Mouse (Mus musculus) gastrocnemius, postnatal 10 days (tissue): ENCODE measurements around the gene Gm7138. TPM values are rescaled to one million over a fixed set of nuclear protein-coding genes. Genes with fewer than 3 reads are reported as not detected.
"Not testable (repeated sequence)": the region's sequence is repeated elsewhere in the genome, so short reads cannot be mapped to it uniquely, and the experiment has no call there.

ENCODE experiments used
- DNase-seq: peaks from one replicate; pipeline ENCODE4 v3.0.0; 2021; ENCODE audit warnings: mixed read lengths
- long read RNA-seq, 2 experiments: library from polyadenylated mRNA; stranded (forward); transcript quantifications; one replicate each; pipeline ENCODE4 v2.0.0; 2021
- total RNA-seq, 2 experiments: library from RNA; stranded (reverse); gene quantifications; 2 replicates each; pipeline ENCODE4 v1.2.3; 2021

Gene Gm7138
- total RNA-seq: not detected
- long read RNA-seq, experiment 1: 0 reads
- long read RNA-seq, experiment 2: 0 reads

DNA sequence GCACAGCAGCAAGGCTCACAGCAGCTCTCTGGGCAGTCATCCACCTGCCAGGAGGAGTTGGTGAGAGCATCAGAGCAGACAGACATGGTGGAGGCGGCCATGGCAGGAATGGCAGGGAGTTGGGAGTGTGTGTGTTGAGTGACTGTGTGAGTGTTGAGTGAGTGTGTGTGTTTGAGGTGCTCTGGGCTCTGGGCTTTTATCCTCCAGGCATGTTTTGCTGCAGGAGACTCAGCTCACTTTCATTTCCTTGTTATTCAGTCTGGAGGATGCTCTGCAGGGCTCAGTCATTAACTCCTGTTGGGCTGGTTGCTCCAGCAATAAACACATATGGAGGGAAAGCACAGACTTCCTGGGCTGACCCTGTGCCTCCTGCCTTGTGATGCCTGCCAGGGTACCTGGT lies at the start of gene Gm7138:
Gene Gm7138, minus strand, starts transcription at position 101 of the 400 bp plus-strand sequence.
- DNase-seq: not testable (repeated sequence)

DNA sequence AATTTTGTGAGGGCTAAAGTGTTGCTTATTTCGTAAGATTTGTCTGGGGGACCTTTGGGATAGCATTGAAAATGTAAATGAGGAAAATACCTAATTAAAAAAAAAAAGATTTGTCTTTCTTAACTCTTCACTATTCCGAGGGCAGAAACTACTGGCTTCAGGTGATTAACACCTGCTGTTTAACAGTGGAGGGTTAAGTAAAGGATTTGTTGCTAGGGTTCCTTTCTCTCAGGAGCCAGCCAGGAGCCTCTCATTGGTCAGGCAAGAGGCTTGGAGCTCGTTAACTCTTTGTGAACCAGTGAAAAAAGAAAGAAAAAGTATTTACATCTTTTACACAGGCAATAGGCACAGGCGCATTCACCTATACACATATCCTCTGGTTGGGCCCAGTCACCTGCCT lies 42.5 kb upstream of the Gm7138 start:
- no peak for DNase-seq

DNA sequence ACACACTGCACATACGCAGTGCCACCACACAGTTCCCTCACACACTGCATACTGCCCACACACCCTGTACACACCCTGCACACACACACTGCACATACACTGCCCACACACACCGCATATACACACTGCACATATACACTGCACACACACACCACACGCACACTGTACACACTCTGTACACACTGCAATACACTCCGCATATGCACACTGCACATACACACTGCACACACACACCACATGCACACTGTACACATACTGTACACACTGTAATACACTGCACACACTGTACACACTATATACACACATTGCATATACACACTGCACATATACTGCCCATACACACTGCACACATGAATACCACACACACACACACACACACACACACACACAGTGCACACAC lies 41.8 kb upstream of the Gm7138 start:
- no peak for DNase-seq

DNA sequence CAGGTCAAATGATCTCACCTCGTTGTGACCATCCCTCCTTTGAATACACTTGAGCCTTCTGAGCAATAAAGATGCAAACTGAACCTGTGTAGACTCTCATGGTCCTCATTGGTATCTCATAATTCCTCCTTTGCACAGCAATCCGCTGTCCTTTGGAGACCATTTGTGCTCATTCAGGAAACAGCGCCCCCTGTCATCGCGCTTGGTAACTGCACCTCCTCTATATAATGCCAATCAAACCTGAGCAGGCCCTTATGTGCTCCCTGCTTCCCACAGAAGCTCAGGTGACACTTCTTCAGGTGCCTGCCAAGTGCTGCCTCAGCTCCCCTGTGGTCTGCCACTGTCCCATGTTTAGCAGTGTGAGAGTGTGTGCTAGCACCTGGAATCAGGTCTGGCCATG lies 38.8 kb upstream of the Gm7138 start:
- no peak for DNase-seq

DNA sequence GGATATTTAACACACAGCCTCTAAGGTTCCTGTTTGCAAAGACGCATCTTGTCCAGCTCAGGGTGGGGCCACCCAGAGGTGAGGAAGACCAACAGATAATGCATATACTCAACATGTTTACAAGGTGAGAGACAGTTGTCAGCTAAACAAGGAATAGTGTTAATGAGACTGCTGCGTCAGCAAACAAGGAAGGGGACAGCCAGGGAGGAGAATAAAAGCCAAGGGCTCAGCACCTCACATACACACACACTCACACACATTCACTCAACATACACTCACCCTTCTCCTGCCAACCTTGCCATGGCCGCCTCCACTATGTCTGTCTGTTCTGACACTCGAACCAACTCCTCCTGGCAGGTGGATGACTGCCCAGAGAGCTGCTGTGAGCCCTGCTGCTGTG lies 37.6 kb upstream of the Gm7138 start, which contains the start of gene Gm2696:
Gene Gm2696, plus strand, starts transcription at position 301 of the 400 bp plus-strand sequence.
- no peak for DNase-seq

DNA sequence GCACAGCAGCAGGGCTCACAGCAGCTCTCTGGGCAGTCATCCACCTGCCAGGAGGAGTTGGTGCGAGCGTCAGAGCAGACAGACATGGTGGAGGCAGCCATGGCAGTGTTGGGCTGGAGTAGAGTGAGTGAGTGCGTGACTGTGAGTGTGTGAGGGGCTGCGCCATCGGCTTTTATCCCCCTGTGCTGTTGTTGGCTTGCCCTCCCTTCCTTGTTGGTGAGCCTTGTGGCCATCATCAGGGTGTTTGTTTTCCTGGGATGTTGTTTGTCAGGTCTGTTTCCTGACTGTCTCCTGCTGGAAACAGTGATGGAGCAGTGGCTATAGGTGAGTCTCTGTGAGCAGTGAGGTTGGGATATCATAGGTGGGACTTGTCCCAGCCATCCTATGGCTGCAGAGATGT lies 35.0 kb upstream of the Gm7138 start, which contains the start of gene Gm9507:
Gene Gm9507, minus strand, starts transcription at position 101 of the 400 bp plus-strand sequence.
- DNase-seq: no peak

DNA sequence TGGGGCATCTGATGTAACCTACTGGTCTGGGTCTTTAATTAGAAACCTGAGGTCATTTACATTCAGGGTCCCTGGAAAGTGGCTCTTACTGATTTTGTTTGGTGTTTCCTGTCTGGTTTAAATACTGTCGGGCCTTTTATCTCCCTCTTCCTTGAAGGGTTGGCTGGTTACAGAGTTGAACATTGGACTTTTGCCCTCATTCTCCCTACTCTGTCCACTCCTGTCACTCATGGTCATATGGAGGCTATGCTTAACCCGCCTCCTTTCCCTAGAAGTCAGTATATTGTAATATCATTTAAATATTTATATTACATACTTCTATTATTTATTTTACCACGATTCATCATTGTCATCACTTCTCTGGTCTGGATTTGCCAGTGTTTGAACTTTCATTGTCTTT lies 27.4 kb upstream of the Gm7138 start:
- DNase-seq: no peak

DNA sequence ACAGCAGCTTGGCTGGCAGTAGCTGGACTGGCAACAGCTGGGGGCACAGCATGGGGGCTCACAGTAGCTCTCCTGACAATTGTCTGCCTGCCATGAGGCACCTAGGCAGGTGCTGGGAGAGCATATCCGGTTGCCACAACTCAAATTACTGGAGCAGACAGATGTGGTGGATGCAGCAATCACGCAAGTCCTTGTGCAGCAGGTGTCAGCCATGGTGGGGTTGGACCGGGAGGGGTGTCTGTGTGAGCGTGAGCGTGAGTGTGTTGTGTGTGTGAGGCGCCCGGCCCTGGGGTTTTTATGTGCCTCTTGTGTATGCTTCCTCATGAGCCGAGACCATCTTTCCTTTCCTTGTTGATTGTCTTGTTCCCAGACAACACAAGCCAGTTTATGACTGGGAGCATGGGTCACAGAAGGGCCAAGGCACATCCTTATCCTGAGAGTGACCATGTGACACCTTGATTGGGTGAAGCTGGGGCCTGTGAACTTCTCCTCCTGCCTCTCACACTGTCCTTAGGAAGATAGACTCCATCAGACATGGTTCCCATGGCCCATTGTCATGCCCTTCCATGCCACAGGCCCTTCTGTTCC lies 22.3 kb upstream of the Gm7138 start, which contains the start of gene Gm19668:
Gene Gm19668, minus strand, starts transcription at position 213 of the 588 bp plus-strand sequence.
- no peak for DNase-seq

DNA sequence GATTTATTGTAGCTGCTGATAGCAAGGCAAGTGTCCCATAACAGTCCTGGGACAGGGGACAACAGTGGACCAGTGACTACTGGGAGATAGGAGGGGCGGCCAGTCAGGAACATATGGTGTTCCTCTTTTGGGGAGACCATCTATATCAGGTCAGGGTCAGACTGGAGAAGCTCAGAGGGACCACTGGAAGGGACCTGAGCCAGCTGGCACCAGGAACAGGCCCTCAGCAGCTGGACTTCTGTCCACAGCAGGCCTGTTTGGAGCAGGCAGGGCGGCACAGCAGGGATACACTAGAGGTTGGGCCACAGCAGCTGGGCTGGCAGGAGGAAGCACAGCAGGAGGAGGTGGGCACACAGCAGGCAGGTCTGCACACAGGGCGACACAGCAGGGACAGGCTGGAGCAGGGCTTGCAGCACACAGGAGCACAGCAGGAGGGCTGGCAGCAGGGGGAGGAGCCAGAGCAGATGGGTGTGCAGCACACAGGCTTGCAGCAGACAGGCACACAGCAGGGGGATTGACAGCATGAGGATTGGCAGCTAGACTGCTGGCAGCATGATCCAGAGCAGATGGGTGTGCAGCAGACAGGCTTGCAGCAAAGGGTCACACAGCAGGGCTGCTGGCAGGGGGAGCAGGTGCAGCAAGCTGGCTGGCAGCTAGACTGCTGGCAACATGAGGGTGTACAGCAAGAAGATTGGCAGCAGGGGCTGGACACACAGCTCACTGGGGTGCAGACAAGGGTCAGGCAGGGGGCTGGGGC lies 21.6 kb upstream of the Gm7138 start:
- not testable (repeated sequence) for DNase-seq

DNA sequence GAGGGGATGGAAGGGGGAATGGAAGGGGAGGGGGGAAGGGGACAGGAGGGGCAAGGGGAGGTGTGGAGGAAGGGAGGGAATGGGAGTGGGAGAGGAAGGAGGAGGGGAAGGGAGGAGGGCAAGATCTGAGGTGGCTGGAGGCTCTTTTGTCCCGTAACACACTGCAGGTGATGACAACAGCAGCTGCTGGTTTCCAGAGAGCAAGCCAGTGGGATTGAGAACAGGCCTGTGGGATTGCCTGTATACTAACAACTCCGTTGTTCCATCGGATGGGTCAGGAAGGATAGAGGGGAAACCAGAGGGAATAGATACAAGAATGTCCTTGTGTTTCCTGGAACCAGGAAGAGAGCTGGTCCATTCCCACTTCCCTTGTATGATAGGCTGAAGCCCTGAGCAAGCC lies 20.9 kb upstream of the Gm7138 start:
- no peak for DNase-seq

DNA sequence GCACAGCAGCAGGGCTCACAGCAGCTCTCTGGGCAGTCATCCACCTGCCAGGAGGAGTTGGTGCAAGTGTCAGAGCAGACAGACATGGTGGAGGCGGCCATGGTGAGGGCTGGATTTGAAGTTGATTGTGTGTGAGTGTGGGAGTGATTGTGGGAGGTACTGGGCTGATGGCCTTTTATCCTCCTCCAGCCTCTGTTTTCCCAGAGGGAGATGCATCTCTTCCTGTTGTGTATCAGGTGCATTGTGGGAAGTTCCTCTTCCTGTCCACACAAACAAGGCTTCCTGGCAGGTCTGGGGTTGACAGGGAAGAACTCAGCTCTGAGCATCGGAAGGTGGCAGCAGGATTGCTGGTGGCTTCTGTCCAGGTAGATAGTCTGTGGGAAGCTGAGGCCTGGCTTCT lies 18.2 kb upstream of the Gm7138 start, which contains the start of gene Gm9639:
Gene Gm9639, minus strand, starts transcription at position 101 of the 400 bp plus-strand sequence.
- DNase-seq: no peak

DNA sequence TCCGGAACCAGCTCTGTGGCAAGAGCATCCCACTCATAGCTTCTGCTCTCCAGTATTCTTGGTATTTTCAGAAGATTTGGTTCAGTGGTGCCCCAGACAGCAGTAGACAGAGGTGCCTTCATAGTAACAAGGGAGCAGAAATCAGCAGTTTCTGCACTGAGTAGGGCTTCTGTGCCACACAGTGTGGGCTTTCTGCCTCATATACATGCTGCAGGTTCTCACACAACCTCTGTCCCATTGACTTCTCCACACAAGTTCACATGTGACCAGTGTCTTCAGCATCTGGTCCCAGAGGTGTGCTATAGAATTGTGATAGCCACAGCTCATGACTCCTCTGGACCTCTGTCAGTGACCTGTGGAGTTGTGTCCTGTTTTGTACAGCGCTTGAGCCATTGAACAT lies 11.9 kb upstream of the Gm7138 start:
- DNase-seq: no peak

DNA sequence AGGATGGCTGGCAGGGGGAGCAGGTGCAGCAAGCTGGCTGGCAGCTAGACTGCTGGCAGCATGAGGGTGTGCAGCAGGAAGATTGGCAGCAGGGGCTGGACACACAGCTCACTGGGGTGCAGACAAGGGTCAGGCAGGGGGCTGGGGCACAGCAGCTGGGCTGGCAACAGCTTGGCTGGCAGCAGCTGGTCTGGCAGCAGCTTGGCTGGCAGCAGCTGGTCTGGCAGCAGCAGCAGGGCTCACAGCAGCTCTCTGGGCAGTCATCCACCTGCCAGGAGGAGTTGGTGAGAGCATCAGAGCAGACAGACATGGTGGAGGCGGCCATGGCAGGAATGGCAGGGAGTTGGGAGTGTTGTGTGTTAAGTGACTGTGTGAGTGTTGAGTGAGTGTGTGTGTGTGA lies 11.1 kb upstream of the Gm7138 start, which contains the start of gene Gm7137:
Gene Gm7137, minus strand, starts transcription at position 325 of the 400 bp plus-strand sequence.
- not testable (repeated sequence) for DNase-seq

DNA sequence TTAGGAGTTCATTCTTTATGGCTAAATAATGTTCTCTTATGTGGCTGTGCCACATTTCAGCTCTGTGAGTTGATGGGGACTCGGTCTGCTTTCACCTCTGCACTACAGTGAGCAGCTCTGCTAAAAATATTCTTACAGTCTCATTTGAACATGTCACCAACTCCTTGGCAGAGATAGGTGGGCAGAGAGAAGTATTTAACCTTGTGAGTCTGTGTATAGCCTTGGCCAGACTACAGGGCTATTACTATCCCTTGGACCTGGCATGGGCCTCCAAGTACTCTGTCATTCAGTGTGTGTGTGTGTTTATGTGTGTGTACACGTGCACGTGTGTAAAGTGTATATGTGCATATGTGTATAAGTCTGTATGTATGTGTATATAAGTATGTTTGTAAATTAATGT lies 6.7 kb upstream of the Gm7138 start:
- DNase-seq: not testable (repeated sequence)

DNA sequence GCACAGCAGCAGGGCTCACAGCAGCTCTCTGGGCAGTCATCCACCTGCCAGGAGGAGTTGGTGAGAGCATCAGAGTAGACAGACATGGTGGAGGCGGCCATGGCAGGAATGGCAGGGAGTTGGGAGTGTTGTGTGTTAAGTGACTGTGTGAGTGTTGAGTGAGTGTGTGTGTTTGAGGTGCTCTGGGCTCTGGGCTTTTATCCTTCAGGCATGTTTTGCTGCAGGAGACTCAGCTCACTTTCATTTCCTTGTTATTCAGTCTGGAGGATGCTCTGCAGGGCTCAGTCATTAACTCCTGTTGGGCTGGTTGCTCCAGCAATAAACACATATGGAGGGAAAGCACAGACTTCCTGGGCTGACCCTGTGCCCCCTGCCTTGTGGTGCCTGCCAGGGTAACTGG lies 5.7 kb upstream of the Gm7138 start, which contains the start of gene Gm3250:
Gene Gm3250, minus strand, starts transcription at position 101 of the 400 bp plus-strand sequence.
- DNase-seq: not testable (repeated sequence)

DNA sequence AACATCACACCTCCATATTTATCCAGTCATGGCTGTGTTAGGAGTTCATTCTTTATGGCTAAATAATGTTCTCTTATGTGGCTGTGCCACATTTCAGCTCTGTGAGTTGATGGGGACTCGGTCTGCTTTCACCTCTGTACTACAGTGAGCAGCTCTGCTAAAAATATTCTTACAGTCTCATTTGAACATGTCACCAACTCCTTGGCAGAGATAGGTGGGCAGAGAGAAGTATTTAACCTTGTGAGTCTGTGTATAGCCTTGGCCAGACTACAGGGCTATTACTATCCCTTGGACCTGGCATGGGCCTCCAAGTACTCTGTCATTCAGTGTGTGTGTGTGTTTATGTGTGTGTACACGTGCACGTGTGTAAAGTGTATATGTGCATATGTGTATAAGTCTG lies 4.6 kb downstream of the Gm7138 start:
- DNase-seq: not testable (repeated sequence)

DNA sequence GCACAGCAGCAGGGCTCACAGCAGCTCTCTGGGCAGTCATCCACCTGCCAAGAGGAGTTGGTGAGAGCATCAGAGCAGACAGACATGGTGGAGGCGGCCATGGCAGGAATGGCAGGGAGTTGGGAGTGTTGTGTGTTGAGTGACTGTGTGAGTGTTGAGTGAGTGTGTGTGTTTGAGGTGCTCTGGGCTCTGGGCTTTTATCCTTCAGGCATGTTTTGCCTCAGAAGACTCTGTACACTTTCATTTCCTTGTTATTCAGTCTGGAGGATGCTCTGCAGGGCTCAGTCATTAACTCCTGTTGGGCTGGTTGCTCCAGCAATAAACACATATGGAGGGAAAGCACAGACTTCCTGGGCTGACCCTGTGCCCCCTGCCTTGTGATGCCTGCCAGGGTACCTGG lies 5.5 kb downstream of the Gm7138 start, which contains the start of gene Gm3238:
Gene Gm3238, minus strand, starts transcription at position 101 of the 400 bp plus-strand sequence.
- DNase-seq: not testable (repeated sequence)

DNA sequence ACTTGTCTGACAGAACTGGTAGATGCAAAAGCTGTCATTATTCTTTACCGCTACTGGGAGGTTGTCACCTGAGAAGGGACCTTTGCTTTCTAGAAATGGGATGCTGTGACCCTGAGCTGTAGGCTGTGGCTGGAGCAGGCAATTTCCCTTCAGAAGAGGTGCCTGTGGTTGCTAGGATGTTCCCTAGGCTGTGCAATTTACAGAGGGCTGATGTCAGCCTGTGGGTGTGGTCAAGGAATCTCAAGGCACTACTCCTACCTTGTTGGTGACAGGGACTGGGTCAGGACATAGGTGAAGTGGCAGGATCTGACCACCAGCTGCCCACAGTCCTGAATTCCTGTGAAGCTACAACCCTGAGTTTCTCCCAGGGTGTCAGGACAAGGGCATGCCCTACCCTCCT lies 7.0 kb downstream of the Gm7138 start:
- no peak for DNase-seq

DNA sequence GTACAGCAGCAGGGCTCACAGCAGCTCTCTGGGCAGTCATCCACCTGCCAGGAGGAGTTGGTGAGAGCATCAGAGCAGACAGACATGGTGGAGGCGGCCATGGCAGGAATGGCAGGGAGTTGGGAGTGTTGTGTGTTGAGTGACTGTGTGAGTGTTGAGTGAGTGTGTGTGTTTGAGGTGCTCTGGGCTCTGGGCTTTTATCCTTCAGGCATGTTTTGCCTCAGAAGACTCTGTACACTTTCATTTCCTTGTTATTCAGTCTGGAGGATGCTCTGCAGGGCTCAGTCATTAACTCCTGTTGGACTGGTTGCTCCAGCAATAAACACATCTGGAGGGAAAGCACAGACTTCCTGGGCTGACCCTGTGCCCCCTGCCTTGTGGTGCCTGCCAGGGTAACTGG lies 17.2 kb downstream of the Gm7138 start, which contains the start of gene Gm3233:
Gene Gm3233, minus strand, starts transcription at position 101 of the 400 bp plus-strand sequence.
- DNase-seq: not testable (repeated sequence)

DNA sequence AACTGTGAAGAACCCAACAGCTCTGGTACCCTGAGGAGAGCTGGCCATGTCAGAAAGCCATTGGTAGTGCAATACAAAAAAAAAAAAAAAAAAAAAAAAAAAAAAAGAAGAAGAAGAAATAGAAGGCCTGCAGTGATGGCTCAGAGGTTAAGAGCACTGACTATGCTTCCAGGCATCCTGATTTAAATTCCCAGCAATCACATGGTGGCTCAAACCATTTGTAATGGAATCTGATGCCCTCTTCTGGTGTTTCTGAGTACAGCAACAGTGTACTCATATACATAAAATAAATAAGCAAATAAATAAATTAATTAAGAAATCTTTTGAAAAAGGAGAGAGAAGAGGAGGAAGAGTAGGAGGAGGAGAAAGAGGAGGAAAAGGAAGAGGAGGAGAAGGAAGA lies 23.3 kb downstream of the Gm7138 start:
- DNase-seq: no peak

DNA sequence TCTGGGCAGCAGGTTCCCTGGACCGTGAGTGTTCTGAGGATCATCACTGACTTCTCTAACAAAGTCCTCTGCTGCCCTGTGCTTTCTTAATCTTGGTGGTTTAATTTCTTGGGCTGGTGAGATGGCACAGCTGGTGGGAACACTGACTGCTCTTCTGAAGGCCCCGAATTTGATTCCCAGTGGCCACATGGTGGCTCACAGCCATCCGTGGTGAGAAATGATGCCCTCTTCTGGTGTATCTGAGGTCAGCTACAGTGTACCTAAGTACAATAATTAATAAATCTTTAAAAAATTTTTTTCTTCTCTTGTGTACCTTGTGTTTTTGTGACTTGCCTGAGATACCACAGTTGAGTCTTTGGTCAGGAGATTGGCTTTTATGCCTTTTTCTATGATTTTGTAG lies 24.4 kb downstream of the Gm7138 start:
- DNase-seq: not testable (repeated sequence)

DNA sequence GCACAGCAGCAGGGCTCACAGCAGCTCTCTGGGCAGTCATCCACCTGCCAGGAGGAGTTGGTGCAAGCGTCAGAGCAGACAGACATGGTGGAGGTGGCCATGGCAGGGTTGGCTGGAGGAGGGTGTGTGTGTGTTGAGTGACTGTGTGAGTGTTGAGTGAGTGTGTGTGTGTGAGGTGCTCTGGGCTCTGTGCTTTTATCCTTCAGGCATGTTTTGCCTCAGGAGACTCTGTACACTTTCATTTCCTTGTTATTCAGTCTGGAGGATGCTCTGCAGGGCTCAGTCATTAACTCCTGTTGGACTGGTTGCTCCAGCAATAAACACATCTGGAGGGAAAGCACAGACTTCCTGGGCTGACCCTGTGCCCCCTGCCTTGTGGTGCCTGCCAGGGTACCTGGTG lies 25.5 kb downstream of the Gm7138 start, which contains the start of gene Gm9736:
Gene Gm9736, minus strand, starts transcription at position 101 of the 400 bp plus-strand sequence.
- not testable (repeated sequence) for DNase-seq

DNA sequence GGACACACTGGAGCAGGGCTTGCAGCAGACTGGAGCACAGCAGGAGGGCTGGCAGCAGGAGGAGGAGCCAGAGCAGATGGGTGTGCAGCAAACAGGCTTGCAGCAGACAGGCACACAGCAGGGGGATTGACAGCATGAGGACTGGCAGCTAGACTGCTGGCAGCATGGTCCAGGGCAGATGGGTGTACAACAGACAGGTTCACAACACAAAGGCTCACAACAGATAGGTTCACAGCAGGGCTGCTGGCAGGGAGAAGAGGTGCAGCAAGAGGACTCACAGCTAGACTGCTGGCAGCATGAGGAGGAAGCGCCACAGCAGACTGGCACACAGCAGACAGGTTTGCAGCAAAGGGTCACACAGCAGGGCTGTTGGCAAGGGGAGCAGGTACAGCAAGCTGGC lies 26.1 kb downstream of the Gm7138 start:
- DNase-seq: not testable (repeated sequence)
